Comparison of ENCODE assay signal across 7 mouse cellular contexts in genomic region chr4:111721121-111721840, GRCm38 (mm10). TPM values are rescaled to one million over a fixed set of nuclear protein-coding genes. Genes with fewer than 3 reads are reported as not detected.
A peak's percentile ranks its signal among the peaks of the same experiment; 100 is the strongest.
DNase-seq lines count a peak whose midpoint lies in the region; ATAC-seq and TF ChIP-seq lines count a peak whose summit lies in the region.

No protein-coding gene starts in this region.

- peak overlapping the region; percentile 49 for H3K9ac ChIP-seq in embryonic facial prominence, embryonic 11.5 days (replicated peaks; ENCODE audit: low read length)
- H3K9ac ChIP-seq in limb, embryonic 15.5 days = no peak overlapping the region
- no peak overlapping the region for H3K9ac ChIP-seq in midbrain, embryonic 14.5 days (replicated peaks; ENCODE audit: low read length)

- intact Hi-C loops in heart, postnatal 14 days (cut with DNase I) = no loop called here
- intact Hi-C loops in left cerebral cortex, adult 2 months (cut with DNase I) = no loop called here

- peak overlapping the region; percentile 56; the same call in 1 of the 2 replicates for H3K4me3 ChIP-seq in embryonic facial prominence, embryonic 11.5 days (ENCODE audit: low read depth, low read length)
- H3K4me3 ChIP-seq in limb, embryonic 15.5 days = peak overlapping the region; percentile 90
- peak overlapping the region; percentile 72; the same call in 1 of the 2 replicates for H3K4me3 ChIP-seq in midbrain, embryonic 14.5 days (replicated peaks; ENCODE audit: low read depth, low read length)
- H3K4me3 ChIP-seq in left cerebral cortex, adult 2 months = no peak overlapping the region

- peak; percentile 46 for DNase-seq in T-cell, adult 2 months (ENCODE audit: low spot score)
- DNase-seq in embryonic facial prominence, embryonic 11.5 days (ENCODE audit: low spot score) = peak; percentile 61
- peak; percentile 19 to 37 for DNase-seq in heart, postnatal 14 days
- peak; percentile 47 for DNase-seq in midbrain, embryonic 14.5 days
- DNase-seq in thymus, postnatal 25 days = peak; percentile 61
- DNase-seq in left cerebral cortex, adult 2 months (ENCODE audit: extremely low spot score in 1 of 2, low spot score in 2 of 2) = no peak

- H3K27me3 ChIP-seq in embryonic facial prominence, embryonic 11.5 days (ENCODE audit: control insufficient read depth, insufficient read depth, low read length) = no peaks in the 10 kb centered on the region
- H3K27me3 ChIP-seq in limb, embryonic 15.5 days = no peaks in the 10 kb centered on the region
- no peaks in the 10 kb centered on the region for H3K27me3 ChIP-seq in midbrain, embryonic 14.5 days (ENCODE audit: control insufficient read depth, insufficient read depth, low read length)

- no peak for TF ChIP-seq CTCF in left cerebral cortex, adult 2 months (IDR thresholded peaks at IDR 0.05)

- no peaks in the 10 kb centered on the region for H3K9me3 ChIP-seq in embryonic facial prominence, embryonic 11.5 days (replicated peaks; ENCODE audit: control insufficient read depth, low read length)
- no peaks in the 10 kb centered on the region for H3K9me3 ChIP-seq in limb, embryonic 15.5 days
- H3K9me3 ChIP-seq in midbrain, embryonic 14.5 days (ENCODE audit: control insufficient read depth, low read length) = no peaks in the 10 kb centered on the region

- H3K4me2 ChIP-seq in embryonic facial prominence, embryonic 11.5 days (ENCODE audit: low read depth, low read length) = peak overlapping the region; percentile 44
- H3K4me2 ChIP-seq in limb, embryonic 15.5 days = peak overlapping the region; percentile 67
- peak overlapping the region; percentile 79 for H3K4me2 ChIP-seq in midbrain, embryonic 14.5 days (ENCODE audit: low read length)

- WGBS in embryonic facial prominence, embryonic 11.5 days = 21% methylated on average over 4 of the region's 4 CpGs
- 19% methylated on average over 4 of the region's 4 CpGs for WGBS in limb, embryonic 15.5 days
- whole genome bisulfite sequencing in midbrain, embryonic 14.5 days = 22% methylated on average over 4 of the region's 4 CpGs

- H3K27ac ChIP-seq in embryonic facial prominence, embryonic 11.5 days (replicated peaks; ENCODE audit: low read depth, low read length) = peak overlapping the region; percentile 29
- H3K27ac ChIP-seq in limb, embryonic 15.5 days = peak overlapping the region; percentile 92
- H3K27ac ChIP-seq in midbrain, embryonic 14.5 days (replicated peaks; ENCODE audit: low read depth, low read length) = no peak overlapping the region
- H3K27ac ChIP-seq in left cerebral cortex, adult 2 months = no peak overlapping the region

- H3K4me1 ChIP-seq in embryonic facial prominence, embryonic 11.5 days (ENCODE audit: control insufficient read depth, insufficient read depth, low read length) = no peaks in the 10 kb centered on the region
- peaks cover 11% of the 10 kb centered on the region for H3K4me1 ChIP-seq in limb, embryonic 15.5 days
- H3K4me1 ChIP-seq in midbrain, embryonic 14.5 days (ENCODE audit: control insufficient read depth, insufficient read depth, low read length) = peaks cover 8% of the 10 kb centered on the region; the same call in 1 of the 2 replicates

- ATAC-seq in embryonic facial prominence, embryonic 11.5 days (replicated peaks; ENCODE audit: insufficient number of reproducible peaks, low FRiP score, low TSS enrichment, low read depth) = peak; percentile 7; the same call in 1 of the 2 replicates
- ATAC-seq in limb, embryonic 15.5 days (ENCODE audit: insufficient number of reproducible peaks, low FRiP score, low TSS enrichment, low read depth) = no peak
- 0 out of 2 replicates have a peak, but pooled peaks have one; percentile 5 for ATAC-seq in midbrain, embryonic 14.5 days (ENCODE audit: low FRiP score, low TSS enrichment)

- H3K36me3 ChIP-seq in embryonic facial prominence, embryonic 11.5 days (replicated peaks; ENCODE audit: control insufficient read depth, insufficient read depth, low read depth, low read length) = no peaks in the 10 kb centered on the region
- 0 out of 2 replicates have a peak, but pooled peaks cover 6% of the 10 kb centered on the region for H3K36me3 ChIP-seq in limb, embryonic 15.5 days
- H3K36me3 ChIP-seq in midbrain, embryonic 14.5 days (ENCODE audit: control insufficient read depth, insufficient read depth, low read length) = no peaks in the 10 kb centered on the region

RNA-seq across cellular contexts. Expression of gene Spata6, which starts 1.5 kb away (rescaled TPM):
- 30.6 and 32.2 TPM in 2 replicates for polyA plus RNA-seq in embryonic facial prominence, embryonic 11.5 days (2014; fragmentation: Nextera tagmentation; extraction: Ambion mirVana)
- 10 to 100 TPM; 12.2 to 13.1 TPM for total RNA-seq in heart, postnatal 14 days (2021)
- 25.8 and 28.3 TPM in 2 replicates for polyA plus RNA-seq in limb, embryonic 15.5 days (2015; fragmentation: Nextera tagmentation; extraction: Ambion mirVana)
- 12.5 and 17.3 TPM in 2 replicates for polyA plus RNA-seq in midbrain, embryonic 14.5 days (2014; fragmentation: Nextera tagmentation; extraction: Ambion mirVana)
- total RNA-seq in left cerebral cortex, adult 2 months (2021) = 1 to 10 TPM; 4.5 to 5.1 TPM

Comparison
In these comparisons a context has a peak if more than half of its experiments do, and no peak if none do; other contexts are left out.
1. DNase-seq: peak in T-cell, adult 2 months (single experiment), embryonic facial prominence, embryonic 11.5 days (single experiment), heart, postnatal 14 days (2 of 2), midbrain, embryonic 14.5 days (single experiment) and thymus, postnatal 25 days (single experiment); none in left cerebral cortex, adult 2 months (0 of 2).
2. H3K27ac ChIP-seq: peak in embryonic facial prominence, embryonic 11.5 days (single experiment) and limb, embryonic 15.5 days (single experiment); none in midbrain, embryonic 14.5 days (single experiment) and left cerebral cortex, adult 2 months (single experiment).
3. Peak in every context shown above with its lines, with median percentiles within 50 percentile points of each other: H3K4me2 ChIP-seq.